Mouse (Mus musculus) C2C12 (cell line): ENCODE measurements around the gene Evpl.

Source experiments
- CTCF ChIP-seq: IDR thresholded peaks from one replicate; pipeline ENCODE4 v1.5.1; 2011; ENCODE audit not compliant: control insufficient read depth, insufficient read depth, insufficient read length
- FOSL1 ChIP-seq: IDR thresholded peaks from one replicate; pipeline ENCODE4 v1.8.0; 2011; ENCODE audit warnings: mild to moderate bottlenecking, low read length; ENCODE audit not compliant: poor library complexity, insufficient read depth, severe bottlenecking
- USF1 ChIP-seq: IDR thresholded peaks from one replicate; pipeline ENCODE4 v1.6.1; 2011; ENCODE audit warnings: low read depth, mild to moderate bottlenecking, control low read depth, moderate library complexity

- no peak for TF ChIP-seq USF1
- no peak for TF ChIP-seq CTCF
- no peak for TF ChIP-seq FOSL1
Measured at GRCm38 (mm10) chr11:116282912-116283521, 45.1 kb upstream of the Evpl start.
